Mouse (Mus musculus): ENCODE results near the gene Rsad2.
"Not testable (repeated sequence)": the region's sequence is repeated elsewhere in the genome, so short reads cannot be mapped to it uniquely, and the experiment has no call there.

Gene Rsad2

DNA sequence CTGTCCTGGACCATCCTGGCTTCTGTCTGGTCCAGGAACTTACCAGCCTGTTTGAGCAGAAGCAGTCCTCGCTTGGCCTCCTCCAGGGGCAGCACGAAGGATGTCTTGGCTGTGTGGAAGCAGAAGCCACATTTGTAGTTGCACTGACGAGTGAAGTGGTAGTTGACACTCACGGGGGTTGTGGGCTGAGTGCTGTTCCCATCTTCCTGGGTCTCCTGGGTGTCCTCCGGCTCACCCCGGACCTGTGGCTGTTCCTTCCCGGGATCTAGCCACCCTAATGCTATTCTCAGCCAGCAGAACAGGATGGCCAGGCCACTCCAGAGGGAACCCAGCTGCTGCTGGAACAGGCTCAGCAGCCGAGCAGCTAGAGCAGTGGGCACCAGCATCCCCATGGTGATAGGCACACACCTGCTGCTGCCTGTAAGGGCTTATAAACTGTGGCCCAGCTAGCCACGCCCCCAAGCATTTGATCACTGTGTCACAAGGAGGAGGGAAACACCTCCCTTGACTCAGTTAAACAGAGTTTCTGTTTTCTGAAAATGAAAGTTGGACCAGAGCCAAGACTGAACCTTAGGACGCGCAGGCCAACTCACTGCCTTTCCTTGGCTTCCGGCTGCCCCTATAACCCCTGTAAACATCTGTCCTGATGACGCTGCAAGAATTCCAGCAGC, at the start of gene Rsad2:
Rsad2 (minus strand) TSS at position 425 of the 671 bp plus-strand sequence.
- DNase-seq (ENCODE audit: low spot score in 2 of 2), result peak in 1 of 2 experiments; percentile 26

DNA sequence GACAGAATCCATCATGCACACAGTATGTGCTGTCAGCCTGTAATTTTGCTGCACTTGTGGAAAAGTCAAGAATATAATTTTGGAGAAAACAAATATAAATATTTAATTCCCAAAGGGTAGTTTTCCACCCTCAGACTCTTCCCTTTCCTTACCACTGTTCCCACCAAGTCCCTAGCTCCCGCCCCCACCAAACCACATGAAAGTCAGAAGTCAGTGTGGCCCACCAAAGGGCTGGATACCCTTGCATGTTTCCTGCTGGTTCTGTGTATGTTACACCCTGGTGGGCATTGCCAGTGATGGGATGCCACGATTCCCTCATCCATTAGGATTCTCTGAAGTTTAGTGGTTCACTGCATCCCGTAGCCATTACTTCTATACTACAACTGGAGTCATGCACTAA, 44.8 kb upstream of the Rsad2 start:
- no peak for DNase-seq (ENCODE audit: low spot score in 2 of 2)

- no peak for DNase-seq (ENCODE audit: low spot score in 2 of 2)
Observed at GRCm38 (mm10) chr12:26489942-26490341, 33.7 kb upstream of the Rsad2 start.

GRCm38 (mm10) chr12:26488617-26489274, 32.5 kb upstream of the Rsad2 start:
- no peak for DNase-seq (ENCODE audit: low spot score in 2 of 2)

DNA sequence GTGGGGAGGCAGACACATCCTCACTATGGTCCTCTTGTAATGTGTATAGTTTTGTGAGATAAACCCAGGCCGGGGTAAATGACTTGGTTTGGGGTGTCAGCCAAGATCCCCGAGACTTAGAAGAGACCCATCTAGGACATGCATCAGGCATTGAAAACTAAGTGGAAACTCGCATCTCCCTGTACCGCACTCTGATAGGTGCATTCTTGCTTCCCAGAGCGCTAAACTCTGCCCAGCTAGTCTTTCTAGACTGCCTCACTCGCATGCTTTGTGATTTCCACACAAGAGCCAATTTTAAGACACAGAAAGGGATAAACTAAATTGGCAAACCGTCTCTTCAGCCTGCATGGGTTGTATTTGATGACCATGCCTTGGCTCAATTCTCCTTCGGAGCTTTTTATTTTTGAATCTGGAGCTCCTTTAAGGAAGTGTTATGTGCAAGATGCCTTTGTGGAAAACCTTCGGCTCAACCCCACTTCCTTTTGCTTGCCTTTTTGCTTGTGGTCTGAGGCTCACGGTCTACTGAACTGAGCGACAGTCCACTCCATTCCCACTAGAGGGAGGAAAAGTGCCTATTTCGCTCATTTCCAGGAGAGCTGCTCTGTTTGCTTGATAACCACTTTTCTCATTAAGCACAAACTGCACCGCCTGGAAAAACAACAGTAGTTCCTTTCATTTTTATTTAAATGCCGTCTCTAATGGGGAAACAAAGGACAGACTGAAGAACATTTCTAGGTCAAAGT, 31.8 kb upstream of the Rsad2 start:
- DNase-seq (ENCODE audit: low spot score in 2 of 2), result peak in 1 of 2 experiments; percentile 60

DNA sequence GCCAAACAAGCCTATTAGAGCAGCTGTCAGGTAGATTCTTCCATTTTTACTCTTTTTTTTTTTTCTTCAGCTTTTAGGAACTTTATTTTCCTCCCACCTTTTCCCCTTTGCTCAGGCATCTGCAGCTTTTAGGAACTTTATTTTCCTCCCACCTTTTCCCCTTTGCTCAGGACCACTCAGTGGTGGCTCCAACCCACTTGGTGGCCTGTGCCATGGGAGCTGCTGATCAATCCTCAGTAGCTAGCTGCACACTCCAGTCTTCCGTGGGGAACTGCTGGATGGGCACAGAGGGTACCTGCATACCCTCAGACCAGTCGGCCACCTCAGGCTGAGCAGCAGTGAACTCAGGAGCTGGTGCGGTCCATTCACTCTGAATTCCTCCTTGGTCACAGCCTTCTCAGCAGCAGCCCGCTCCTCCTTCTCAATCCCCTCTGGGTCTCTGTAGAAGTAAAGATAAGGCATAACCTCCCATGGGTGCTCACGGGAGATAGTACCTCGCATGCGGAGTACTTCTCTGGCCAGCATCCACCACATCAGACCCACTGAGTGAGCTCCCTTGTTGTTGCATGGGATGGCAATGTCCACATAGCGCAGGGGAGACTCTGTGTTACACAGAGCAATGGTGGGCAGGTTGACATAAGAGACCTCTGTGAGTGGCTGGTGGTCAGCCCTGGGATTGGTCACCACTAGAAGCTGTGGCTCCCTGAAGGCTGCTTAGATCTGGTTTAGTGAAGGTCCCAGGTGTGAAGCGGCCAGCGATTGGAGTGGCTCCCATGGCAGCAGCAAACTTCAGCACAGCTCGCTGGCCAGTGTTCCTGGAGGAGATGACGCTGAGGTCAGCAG, 29.7 kb upstream of the Rsad2 start:
- DNase-seq (ENCODE audit: low spot score in 2 of 2), result not testable (repeated sequence)

GRCm38 (mm10) chr12:26478196-26479004, 22.1 kb upstream of the Rsad2 start:
- peak in 1 of 2 experiments; percentile 26 for DNase-seq (ENCODE audit: low spot score in 2 of 2)

GRCm38 (mm10) chr12:26477198-26477597, 20.9 kb upstream of the Rsad2 start:
- DNase-seq (ENCODE audit: low spot score in 2 of 2), result no peak

GRCm38 (mm10) chr12:26473746-26474145, 17.5 kb upstream of the Rsad2 start:
- no peak for DNase-seq (ENCODE audit: low spot score in 2 of 2)

- no peak for DNase-seq (ENCODE audit: low spot score in 2 of 2)
Observed at GRCm38 (mm10) chr12:26472770-26473481, 16.7 kb upstream of the Rsad2 start.

DNA sequence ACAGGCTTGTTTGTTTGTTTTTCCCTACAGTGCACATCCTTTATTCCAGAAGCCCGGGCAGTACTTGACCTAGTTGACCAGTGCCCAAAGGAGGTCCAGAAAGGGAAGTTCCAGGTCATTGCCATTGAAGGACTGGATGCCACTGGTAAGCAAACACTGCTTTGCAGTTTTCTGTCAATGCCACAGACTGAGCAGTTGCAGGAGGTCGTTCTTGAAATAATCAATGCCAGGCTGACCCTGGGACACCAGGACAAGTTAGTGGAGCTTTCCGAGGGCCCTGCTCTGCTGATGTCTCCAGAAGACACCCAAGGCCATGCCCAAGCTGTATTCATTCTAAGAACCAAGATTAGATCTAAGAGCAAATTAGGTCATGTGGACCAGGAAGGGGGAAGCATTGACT, 15.1 kb upstream of the Rsad2 start:
- DNase-seq (ENCODE audit: low spot score in 2 of 2), result no peak

- no peak for DNase-seq (ENCODE audit: low spot score in 2 of 2)
Observed at GRCm38 (mm10) chr12:26470042-26470409, 13.8 kb upstream of the Rsad2 start.

- DNase-seq (ENCODE audit: low spot score in 2 of 2), result peak; percentile 78 to 91
Observed at GRCm38 (mm10) chr12:26469098-26470041, 13.1 kb upstream of the Rsad2 start, which contains the start of gene Cmpk2. Cmpk2 (plus strand) TSS chr12:26469204.

GRCm38 (mm10) chr12:26465600-26465999, 9.3 kb upstream of the Rsad2 start:
- no peak for DNase-seq (ENCODE audit: low spot score in 2 of 2)

DNA sequence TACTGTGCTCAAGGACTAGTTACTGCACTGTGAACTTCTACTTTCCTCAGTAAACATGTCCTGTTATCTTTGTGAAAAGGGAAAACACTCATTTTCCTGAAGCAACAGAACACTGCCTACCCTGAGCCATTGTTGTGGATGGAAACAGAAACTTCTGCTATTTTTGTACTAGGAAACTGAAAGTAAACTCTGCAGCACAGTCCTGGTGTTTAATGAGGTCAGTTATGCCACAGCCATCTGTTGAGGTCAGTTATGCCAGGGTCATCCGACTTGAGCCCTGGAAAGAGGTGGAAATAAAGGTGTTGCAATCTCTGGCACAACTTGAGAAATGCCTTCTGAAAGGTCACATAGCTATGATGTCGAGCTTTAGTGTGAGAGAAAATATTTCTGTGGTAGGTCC, 3.8 kb upstream of the Rsad2 start:
- no peak for DNase-seq (ENCODE audit: low spot score in 2 of 2)

GRCm38 (mm10) chr12:26454682-26455081, 1.6 kb downstream of the Rsad2 start:
- no peak for DNase-seq (ENCODE audit: low spot score in 2 of 2)

- no peak for DNase-seq (ENCODE audit: low spot score in 2 of 2)
Observed at GRCm38 (mm10) chr12:26452951-26453350, 3.3 kb downstream of the Rsad2 start.

GRCm38 (mm10) chr12:26451150-26451549, 5.1 kb downstream of the Rsad2 start:
- DNase-seq (ENCODE audit: low spot score in 2 of 2), result no peak

GRCm38 (mm10) chr12:26449483-26449882, 6.8 kb downstream of the Rsad2 start:
- no peak for DNase-seq (ENCODE audit: low spot score in 2 of 2)
